Mouse (Mus musculus) E14TG2a.4 (cell line): ENCODE measurements around the gene Lrig2.

Experiments used
- CTCF ChIP-seq: conservative IDR thresholded peaks from 2 replicates; pipeline ENCODE4 v1.5.1; 2014; ENCODE audit warnings: low read length
- NANOG ChIP-seq: IDR thresholded peaks from 2 replicates; pipeline ENCODE4 v1.6.1; 2014; ENCODE audit warnings: borderline replicate concordance, low read length, mixed read lengths
- POU5F1 ChIP-seq: IDR thresholded peaks from 2 replicates; pipeline ENCODE4 v1.6.1; 2014; ENCODE audit warnings: low read length, borderline replicate concordance

GRCm38 (mm10) chr3:104349847-104350228 is 161.9 kb downstream of the Lrig2 start:
- no peak for TF ChIP-seq CTCF
- no peak for TF ChIP-seq NANOG
- no peak for TF ChIP-seq POU5F1
